ENCODE assay signal across 8 mouse cellular contexts in genomic region chr5:113225686-113226435, GRCm38 (mm10). TPM values are rescaled to one million over a fixed set of nuclear protein-coding genes. Genes with fewer than 3 reads are reported as not detected.
A peak's percentile ranks its signal among the peaks of the same experiment; 100 is the strongest.
DNase-seq lines count a peak whose midpoint lies in the region; ATAC-seq and TF ChIP-seq lines count a peak whose summit lies in the region.

No protein-coding gene starts in this region.

- H3K27me3 ChIP-seq in forebrain, embryonic 11.5 days (ENCODE audit: control insufficient read depth, insufficient read depth, low read length): no peaks in the 10 kb centered on the region
- 0 out of 2 replicates have a peak, but pooled peaks cover under 1% of the 10 kb centered on the region for H3K27me3 ChIP-seq in limb, embryonic 14.5 days (ENCODE audit: control insufficient read depth, insufficient read depth, low read length)

- no peak for TF ChIP-seq POLR2A in limb, embryonic 14.5 days (IDR thresholded peaks at IDR 0.05; ENCODE audit: borderline replicate concordance, extremely low read depth, insufficient read depth, insufficient read length)

- H3K36me3 ChIP-seq in forebrain, embryonic 11.5 days (ENCODE audit: control insufficient read depth, insufficient read depth, low read length): no peaks in the 10 kb centered on the region
- no peaks in the 10 kb centered on the region for H3K36me3 ChIP-seq in limb, embryonic 14.5 days (ENCODE audit: control insufficient read depth, insufficient read depth, low read length)

- ATAC-seq in forebrain, embryonic 11.5 days (replicated peaks; ENCODE audit: low FRiP score): 0 out of 2 replicates have a peak, but pooled peaks have one; percentile 47
- no peak for ATAC-seq in limb, embryonic 14.5 days (ENCODE audit: low FRiP score, low read depth)

- H3K27ac ChIP-seq in forebrain, embryonic 11.5 days (ENCODE audit: low read depth, low read length): peak overlapping the region; percentile 2; the same call in 1 of the 2 replicates
- H3K27ac ChIP-seq in limb, embryonic 14.5 days (replicated peaks; ENCODE audit: low read depth, low read length): peak overlapping the region; percentile 48; the same call in 1 of the 2 replicates

- H3K4me3 ChIP-seq in forebrain, embryonic 11.5 days (ENCODE audit: low read depth, low read length): peak overlapping the region; percentile 14; the same call in 1 of the 2 replicates
- H3K4me3 ChIP-seq in limb, embryonic 14.5 days (replicated peaks; ENCODE audit: low read length): peak overlapping the region; percentile 23

- peaks cover 10% of the 10 kb centered on the region; the same call in 1 of the 2 replicates for H3K4me1 ChIP-seq in forebrain, embryonic 11.5 days (replicated peaks; ENCODE audit: control insufficient read depth, insufficient read depth, low read length)
- 0 out of 2 replicates have a peak, but pooled peaks cover 6% of the 10 kb centered on the region for H3K4me1 ChIP-seq in limb, embryonic 14.5 days (ENCODE audit: control insufficient read depth, insufficient read depth, low read length)

- H3K9ac ChIP-seq in forebrain, embryonic 11.5 days (ENCODE audit: low read length): peak overlapping the region; percentile 37; the same call in 1 of the 2 replicates
- peak overlapping the region; percentile 25; the same call in 1 of the 2 replicates for H3K9ac ChIP-seq in limb, embryonic 14.5 days (ENCODE audit: low read depth, low read length, severe bottlenecking)

- WGBS in forebrain, embryonic 11.5 days: 16% methylated on average over 25 of the region's 25 CpGs
- 24% methylated on average over 25 of the region's 25 CpGs for WGBS in limb, embryonic 14.5 days

- no peaks in the 10 kb centered on the region for H3K9me3 ChIP-seq in forebrain, embryonic 11.5 days (ENCODE audit: control insufficient read depth, low read length)
- H3K9me3 ChIP-seq in limb, embryonic 14.5 days (ENCODE audit: control insufficient read depth, low read length): no peaks in the 10 kb centered on the region

- H3K4me2 ChIP-seq in forebrain, embryonic 11.5 days (ENCODE audit: low read depth, low read length, severe bottlenecking): peak overlapping the region; percentile 44
- H3K4me2 ChIP-seq in limb, embryonic 14.5 days (replicated peaks; ENCODE audit: low read depth, low read length, severe bottlenecking): peak overlapping the region; percentile 51

- DNase-seq in kidney, postnatal 10 days: peak; percentile 16
- no peak for DNase-seq in kidney, adult 18-20 months
- peak; percentile 75 for DNase-seq in forebrain, embryonic 11.5 days (ENCODE audit: low spot score)
- no peak for DNase-seq in limb, embryonic 14.5 days (ENCODE audit: low spot score)
- DNase-seq in retina, postnatal 1 day: peak; percentile 18
- DNase-seq in right cerebral cortex, postnatal 25 days: no peak
- DNase-seq in urinary bladder, adult 18-20 months (ENCODE audit: low spot score in 2 of 2): no peak
- no peak for DNase-seq in urinary bladder, postnatal 36 days (ENCODE audit: low spot score in 2 of 2)

RNA-seq across cellular contexts. Expression of gene Tmem211, which starts 0.8 kb away (rescaled TPM):
- polyA plus RNA-seq in forebrain, embryonic 11.5 days (2014; fragmentation: Nextera tagmentation; extraction: Ambion mirVana): 0.20 TPM in 1 of 2 replicates, not detected in the other
- polyA plus RNA-seq in limb, embryonic 14.5 days (2012; rRNA removed): 0.09 and 0.18 TPM in 2 replicates
- polyA plus RNA-seq in limb, embryonic 14.5 days (2014; fragmentation: Nextera tagmentation; extraction: Ambion mirVana): not detected in 2 replicates

RNA-seq across cellular contexts. Expression of gene 2900026A02Rik, which starts 4.8 kb away (rescaled TPM):
- 2.2 and 3.4 TPM in 2 replicates for polyA plus RNA-seq in forebrain, embryonic 11.5 days (2014; fragmentation: Nextera tagmentation; extraction: Ambion mirVana)
- polyA plus RNA-seq in limb, embryonic 14.5 days (2012; rRNA removed): 13.6 and 14.5 TPM in 2 replicates
- polyA plus RNA-seq in limb, embryonic 14.5 days (2014; fragmentation: Nextera tagmentation; extraction: Ambion mirVana): 7.0 and 7.1 TPM in 2 replicates

Comparison
In these comparisons a context has a peak if more than half of its experiments do, and no peak if none do; other contexts are left out.
1. DNase-seq: peak in kidney, postnatal 10 days (single experiment), forebrain, embryonic 11.5 days (single experiment) and retina, postnatal 1 day (single experiment); none in kidney, adult 18-20 months (single experiment), limb, embryonic 14.5 days (single experiment), right cerebral cortex, postnatal 25 days (single experiment), urinary bladder, adult 18-20 months (0 of 2) and urinary bladder, postnatal 36 days (0 of 2).